Mouse (Mus musculus): ENCODE measurements at regions not wholly inside any gene's neighbourhood (a gene's known extent, or its start where the extent isn't known, plus 50 kb on each side); places are given as distances from the start of the nearest gene placed in this dataset.

DNA sequence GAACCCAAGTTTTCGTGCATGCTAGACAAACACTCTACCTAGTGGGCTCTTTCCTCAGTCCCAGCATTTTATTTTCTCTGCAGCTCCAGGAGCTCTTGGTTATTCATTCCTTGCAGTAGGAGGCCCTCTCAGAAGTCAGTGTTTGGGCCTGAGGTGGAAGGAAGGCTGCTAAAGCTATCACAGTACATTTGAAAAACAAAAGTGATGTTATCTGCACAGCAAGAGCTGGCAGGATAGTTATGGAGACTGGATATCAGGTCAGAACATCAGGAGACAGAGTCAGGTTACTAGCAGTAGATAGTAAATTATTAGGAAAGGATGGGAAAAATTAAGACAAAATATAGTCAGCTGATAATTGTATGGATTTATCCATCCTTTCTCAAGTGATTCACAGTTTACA is 152.2 kb downstream of the Mtx2 start:
- DNase-seq (ENCODE audit: low spot score), result no peak

DNA sequence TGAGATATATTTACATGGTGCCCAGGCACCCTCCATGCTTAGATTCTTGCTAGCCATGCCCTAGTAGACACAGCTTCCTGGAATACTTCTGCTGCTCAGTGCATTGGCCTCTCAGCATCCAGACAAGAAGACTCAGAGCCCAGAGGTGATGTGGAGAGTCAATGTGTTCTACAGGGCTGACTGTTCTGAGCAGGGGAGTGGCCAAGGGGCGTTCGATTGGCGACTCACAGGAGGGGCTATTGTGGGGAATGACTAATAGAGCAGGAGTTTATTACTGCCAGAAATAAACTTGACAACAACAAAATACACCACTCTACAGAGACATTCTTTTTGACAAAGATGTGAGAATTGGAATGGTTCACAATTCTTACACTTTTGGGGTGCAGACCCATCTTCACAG is 156.3 kb downstream of the Mtx2 start:
- DNase-seq (ENCODE audit: low spot score), result no peak

DNA sequence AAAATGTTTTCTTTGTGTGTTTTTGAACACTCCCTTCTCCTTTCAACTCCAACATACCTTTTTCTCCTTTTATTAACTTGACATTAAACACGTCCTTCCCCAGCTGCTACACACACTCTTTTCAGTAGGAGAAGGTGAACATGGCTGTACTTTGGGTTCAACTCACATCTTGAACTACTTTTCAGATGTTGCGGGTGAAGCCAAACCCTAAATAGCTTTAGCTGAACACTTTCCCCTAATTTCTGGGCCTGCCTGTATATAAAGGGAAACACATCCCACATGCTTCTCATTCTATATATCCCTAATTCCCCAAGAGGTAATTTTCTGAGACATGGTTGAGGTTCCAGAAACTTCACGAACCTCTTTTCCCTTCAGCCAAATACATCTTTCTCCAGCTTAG is 168.2 kb downstream of the Mtx2 start:
- no peak for DNase-seq (ENCODE audit: low spot score)

DNA sequence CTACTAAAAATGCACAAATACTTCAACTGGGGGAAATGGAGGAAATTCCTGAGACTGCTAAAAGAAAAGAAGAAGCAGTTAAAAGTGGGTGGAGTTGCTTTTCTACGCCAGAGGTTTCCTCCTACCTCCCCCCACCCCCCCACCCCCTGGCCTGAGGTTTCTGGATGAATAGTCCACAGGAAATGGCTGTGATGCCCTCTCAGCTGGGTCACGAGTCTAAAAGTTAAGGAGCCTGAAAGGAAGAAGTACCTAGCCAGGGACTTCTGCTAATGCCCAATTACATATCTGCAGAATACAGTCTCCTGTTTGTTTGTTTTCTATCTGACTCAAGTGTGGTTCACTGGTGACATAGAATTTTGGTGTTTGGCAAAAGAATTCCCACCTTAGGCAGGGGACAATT is 169.4 kb downstream of the Mtx2 start:
- no peak for DNase-seq (ENCODE audit: low spot score)

DNA sequence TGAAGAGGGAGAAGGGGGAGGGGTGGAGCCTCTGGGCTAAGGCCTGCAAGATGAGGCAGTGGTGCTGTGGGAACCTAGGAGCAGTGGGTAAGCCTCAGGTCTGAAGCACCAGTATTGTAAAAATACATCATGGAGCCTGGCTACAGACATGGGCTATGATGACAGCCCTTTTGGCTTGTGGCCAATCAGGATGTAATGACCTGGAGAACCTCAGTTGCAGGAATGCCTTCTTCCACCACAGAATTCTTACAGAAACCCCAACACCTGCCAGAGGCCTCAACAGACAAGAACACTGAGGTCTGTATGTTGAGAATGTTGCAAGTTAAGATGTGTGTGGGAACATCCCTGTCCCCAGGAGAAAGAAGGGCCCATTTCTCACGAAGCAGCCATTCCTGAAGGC is 172.1 kb downstream of the Mtx2 start:
- DNase-seq (ENCODE audit: low spot score), result no peak

DNA sequence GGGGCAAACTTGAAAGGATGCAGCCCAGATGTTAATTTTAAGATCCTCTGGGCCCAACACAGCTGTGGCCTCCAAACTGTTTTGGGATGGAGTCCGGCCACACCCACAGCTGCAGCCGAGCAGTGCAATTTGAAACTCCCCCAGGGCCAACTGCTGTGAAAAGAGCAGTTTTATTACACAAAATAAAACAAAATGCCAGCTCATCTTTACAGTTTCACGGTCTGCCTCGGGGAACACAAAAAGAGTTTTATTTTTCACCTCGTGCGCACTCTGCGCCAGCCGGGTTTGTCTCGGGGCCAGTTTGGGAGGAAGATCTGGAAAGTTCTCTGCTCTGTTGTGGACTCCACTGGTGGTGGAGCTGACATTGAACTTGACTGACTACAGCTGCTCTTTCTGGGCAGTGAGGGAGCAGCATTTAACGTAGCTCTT is 174.8 kb downstream of the Mtx2 start:
- DNase-seq (ENCODE audit: low spot score), result peak; percentile 9

DNA sequence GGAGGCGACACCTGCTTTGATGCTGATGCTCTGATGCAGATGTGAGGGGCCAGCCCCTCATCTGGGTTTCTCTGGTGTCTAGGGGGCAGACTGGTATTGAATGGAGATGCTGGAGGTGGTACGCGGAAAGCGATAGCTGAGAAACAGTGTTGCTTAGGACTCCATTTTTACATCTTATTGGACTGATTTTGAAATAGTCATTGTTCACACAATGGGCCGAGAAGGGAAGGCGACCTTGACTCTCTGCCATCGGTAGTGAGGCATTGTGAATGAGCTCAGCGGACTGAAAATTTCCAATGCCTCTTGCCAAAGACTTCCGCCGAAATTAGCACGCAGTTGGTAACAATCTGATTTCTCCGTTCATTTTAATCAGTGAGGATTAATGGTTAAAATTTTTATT is 177.0 kb downstream of the Mtx2 start:
- DNase-seq (ENCODE audit: low spot score), result no peak

DNA sequence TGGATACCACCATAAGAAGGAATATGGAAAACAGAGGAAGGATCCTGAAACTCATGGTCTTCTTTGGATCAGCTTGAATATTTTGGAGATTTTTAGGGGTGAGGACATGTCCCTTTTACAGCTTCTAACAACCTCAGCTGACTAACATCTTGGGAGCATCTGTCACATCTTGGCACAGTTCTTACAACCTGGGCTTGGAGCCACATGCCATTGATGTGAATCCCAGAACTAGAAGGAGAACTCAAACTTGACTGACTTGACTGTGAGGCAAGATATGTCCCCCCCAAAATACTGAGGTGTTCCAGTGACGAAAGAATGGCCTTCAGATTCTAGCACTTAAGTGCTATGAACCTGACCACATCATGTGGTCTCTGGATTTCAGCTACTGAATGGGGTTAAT is 182.5 kb downstream of the Mtx2 start:
- DNase-seq (ENCODE audit: low spot score), result no peak

DNA sequence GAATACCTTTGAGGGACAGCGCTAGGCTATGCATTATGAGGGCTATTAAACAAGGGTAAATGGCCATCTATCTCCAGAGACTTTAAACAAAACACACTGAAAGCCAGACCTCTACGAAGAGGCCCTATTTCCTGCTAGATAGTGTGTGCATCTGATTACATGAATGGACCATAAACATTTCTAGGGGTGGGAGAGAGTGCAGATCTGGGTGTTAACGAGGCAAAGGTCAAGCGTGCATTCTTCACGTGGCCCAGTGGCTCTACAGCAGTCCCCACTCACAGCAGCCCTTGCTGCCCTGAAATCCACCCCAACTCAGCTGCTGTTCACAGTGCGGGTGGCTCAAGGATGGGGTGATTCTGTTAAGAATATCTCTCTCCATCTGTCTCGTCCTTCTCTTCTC is 185.0 kb downstream of the Mtx2 start:
- DNase-seq (ENCODE audit: low spot score), result no peak

DNA sequence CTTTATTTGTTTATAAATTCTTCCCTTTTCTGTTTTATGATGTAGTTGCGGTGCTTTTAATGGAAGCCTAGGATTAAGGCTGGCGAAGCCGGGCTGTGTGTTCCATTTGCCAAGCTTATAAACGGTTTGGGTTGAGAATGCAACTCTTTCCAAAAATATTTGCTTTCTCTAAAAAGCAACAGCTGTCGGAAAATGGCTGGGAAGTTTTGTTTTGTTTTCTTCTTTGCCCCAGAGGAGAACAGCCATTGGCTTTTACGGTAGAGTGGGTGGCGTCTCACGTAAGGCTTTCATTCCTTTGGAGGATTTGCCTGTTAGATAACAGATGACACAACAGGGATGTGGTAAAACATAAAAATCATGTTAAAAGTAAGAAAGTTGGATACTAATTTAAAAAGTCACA is 186.4 kb downstream of the Mtx2 start:
- no peak for DNase-seq (ENCODE audit: low spot score)

DNA sequence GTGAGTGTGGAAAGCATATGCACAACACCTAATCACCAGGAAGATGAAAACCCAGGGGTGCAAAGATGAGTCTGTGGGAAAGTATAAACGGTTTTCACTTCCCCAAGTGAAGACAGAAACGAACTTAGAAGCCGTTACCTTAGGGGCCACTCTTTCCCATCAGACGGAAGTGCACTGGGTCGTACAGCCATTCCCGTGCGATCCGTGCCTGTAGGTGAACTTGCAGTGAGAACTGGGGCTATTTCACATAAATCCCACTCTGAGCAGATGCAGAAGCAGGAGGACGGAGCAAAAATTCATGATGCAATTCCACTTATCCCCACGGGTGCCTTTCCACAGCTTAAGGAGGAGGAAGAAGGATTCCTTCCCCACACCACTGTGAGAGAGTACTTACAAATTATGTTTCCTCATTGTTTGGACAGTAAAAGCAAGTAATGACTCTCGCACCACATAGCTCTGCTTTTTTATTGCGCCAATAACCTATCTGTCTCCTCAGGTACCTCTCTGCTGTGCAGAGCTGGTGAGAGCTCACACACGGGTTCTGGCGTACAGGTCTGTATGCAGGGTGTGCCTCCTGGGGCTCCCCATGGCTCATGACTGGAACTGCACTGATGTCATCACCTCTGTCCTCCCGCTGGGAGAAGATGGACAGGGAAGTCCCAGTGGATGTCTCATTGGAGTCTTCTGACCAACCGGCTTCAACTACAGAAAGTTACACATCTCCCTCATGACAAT is 189.6 kb downstream of the Mtx2 start:
- DNase-seq (ENCODE audit: low spot score), result no peak

DNA sequence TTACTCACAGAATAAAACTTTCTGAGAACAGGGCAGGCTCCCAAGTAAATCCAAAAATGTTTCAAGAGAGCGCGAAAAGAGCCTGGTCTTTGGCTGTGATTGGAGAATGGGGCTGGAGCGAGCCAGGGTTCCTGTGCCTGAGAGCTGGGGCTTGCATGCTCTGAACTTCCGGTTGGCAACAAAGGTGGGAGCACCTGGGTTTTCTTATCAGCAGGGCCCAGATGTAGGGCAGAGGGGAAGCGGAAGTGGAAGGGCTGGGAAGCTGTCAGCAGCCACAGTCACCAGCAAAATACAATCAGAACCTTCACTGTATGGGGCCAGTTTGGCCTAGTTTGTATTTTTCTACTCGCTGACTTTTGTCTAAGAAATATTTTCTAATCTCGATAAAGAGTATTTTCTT is 193.9 kb downstream of the Mtx2 start:
- DNase-seq (ENCODE audit: low spot score), result no peak

DNA sequence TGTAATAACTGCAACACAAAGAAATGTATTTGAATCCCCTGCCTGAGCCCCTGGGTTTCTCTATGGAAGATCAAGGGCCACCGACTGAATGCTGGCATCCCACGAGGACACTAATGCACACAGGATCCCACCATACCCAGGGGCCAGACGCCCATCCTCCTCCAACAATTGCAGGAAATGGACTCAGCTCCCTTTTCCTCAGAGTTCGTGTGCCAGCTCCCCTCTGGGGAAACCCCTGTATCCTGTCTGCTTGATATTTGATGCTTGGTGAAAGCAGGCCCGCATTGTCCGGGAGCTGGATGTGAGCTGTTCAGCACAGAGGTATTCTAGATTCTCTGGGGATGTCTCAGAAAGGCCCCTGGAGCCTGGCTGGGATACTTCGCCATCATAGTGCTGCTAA is 196.0 kb downstream of the Mtx2 start:
- DNase-seq (ENCODE audit: low spot score), result no peak

DNA sequence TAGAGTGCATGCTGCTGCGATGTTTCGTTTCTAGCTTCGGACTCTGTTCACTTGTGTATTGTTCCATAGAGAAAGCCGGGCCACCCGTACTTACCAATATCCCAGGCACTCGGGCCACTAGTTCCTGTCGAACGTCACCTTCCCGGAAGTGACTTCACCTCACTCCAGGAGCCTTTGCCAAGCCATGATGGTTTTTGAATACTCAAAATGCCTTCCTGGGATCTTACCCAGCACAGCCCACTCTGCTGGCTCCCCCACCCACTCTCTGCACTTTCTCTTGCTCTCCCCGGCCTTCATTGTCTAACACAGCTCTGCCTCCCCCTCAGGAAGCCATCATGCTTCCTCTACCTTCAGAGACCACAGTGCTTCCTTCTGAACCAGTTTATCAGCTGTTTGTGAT is 202.5 kb downstream of the Mtx2 start:
- DNase-seq (ENCODE audit: low spot score), result no peak

DNA sequence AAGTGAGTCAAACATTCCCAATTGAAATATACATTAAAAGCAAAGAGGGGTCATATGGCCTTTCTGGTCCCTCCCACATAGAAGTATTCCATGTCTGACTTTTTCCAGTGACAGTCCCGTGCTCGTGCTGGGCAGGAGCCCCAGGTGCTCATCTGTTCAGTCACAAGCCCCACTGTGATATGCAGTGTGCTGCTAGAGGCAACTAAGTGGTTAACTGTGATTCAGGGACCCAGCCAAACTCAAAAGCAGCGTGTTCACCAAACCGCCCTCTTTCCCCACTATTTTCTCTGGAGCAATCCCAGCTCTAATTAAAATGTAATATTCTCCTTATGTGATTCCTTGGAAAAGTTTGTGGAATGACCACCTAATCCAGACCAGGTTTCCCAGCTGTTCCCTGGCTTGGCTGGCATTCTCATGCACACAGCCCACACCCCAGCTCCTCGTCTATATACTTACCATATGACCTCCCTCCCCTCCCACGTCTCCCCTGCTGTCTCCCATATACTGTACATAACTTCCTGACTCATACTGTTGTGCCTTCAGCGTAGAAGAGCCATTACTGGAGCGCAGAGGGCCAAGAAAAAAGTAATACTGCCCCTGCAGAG is 203.6 kb downstream of the Mtx2 start:
- no peak for DNase-seq (ENCODE audit: low spot score)

DNA sequence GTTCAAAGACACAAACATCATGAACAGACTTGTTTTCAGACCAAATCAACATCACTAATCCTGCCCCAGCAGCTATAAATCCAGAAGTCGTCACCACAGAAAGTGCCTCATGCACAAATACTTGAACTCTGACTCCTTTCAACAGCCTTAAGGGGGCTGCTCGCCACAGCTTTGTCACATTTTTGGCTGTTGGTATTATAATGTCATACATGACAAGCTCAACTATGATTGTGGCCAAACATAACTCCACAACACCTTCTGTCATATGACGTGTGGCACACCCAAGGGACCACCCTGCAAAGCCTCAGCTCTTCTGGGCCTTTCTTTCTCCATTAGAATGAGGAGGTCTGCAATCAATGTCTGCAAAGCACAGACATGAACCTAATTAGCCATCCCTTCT is 209.1 kb downstream of the Mtx2 start:
- DNase-seq (ENCODE audit: low spot score), result no peak

DNA sequence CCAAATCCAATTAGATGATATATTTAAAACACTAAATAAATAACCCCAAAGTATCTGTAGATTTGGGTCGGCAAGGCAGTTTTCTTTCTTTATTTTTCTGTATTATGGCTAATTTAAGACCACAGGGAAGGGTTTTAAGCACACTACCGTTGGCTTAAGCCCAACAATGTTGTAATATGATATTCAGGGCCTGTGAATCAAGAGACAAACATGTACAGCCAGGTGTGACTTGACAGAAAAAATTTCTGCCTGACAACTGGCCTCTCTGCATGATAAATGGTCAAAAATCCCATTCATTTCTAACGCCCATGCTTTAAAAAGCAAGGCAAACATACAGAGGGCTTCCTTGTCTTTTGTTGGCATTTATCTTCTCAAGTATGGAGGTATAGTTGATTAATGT is 213.5 kb downstream of the Mtx2 start:
- DNase-seq (ENCODE audit: low spot score), result no peak

DNA sequence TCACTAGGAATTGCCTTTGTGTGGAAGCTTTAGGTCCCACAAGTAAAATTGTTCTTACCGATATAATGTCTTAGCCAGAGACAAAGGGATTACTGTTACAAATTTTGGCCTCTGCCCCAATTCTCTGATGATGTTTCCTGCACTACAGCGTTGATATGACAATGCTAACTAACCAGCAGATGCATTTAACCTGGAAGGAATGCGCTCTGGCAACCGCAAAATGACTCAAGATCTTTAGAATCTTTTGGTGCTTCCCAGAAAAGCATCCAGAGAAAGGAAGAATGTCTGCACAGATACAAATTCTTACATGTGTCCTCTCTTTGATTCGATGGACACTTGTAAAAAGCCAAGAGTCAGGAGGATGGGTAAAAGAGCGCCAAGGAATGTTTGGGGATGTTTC is 221.3 kb downstream of the Mtx2 start:
- no peak for DNase-seq (ENCODE audit: low spot score)

DNA sequence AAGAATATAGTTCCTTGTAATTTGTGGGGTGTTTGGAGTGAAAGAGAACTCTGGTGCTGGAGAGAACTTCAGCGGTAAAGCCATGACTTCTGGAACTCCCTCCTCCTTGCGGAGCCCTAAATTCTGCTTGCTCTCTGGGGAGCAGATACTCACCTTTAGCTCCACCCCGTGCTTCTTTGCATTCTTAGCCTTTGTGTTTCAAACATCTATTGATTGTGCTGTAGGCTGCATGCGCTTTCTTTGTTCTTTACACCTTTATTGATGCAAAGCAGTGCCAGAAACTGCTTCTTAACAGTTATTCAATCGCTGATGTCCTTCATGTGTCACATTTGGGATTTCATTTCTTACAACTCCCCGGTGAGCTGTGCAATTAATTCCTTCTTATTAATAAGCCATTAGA is 222.5 kb downstream of the Mtx2 start:
- no peak for DNase-seq (ENCODE audit: low spot score)

DNA sequence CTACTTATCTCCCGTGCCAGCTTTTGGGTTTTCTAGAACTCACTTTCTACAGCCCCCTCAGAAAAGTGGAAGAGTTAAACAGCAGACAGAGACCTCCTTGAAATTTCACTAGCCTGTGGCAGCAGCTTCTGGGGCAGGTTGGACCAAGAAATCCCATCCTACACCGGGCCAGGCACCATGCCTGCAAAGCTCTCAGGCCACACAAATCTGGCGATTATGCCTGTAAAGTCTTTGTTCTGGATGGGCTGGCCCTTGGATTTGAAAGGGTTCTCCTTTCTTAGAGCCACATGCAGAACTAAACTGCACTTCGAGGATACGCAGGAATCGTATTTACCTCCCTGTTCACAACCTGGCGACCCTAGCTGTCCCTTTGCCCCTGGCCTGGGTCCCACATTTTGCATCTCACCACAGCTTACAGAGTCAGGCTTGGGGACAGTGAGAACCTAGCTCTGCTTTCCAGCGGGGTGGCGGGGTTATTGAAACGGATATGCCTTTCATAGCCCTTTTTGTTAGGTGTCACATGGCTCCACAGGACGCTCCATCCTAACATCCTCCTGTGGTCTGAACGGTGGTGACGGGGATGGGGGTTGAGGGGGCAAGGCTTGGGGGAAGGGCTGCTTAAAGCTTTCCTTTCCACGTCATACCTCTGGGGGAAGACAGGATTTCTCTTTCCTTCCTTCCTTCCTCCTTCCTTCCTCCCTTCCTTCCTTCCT is 229.0 kb downstream of the Mtx2 start:
- DNase-seq (ENCODE audit: low spot score), result no peak

DNA sequence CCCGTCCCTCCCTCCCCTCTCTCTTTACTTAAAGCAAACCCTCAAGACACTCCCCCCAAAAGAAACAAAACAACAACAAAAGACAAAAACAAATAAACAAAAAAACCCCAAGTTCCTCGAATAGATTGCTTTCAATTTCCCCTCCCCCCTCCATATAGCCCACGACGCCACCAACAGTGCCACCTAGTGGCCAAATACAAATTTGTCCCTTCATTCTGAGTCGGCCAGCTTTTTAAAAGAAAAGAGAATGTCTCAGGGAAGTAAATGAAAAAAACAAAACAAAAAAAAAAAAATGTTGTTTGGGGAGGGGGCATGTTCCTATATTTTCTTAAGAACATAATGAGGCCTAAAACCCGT is 229.6 kb downstream of the Mtx2 start:
- peak; percentile 59 for DNase-seq (ENCODE audit: low spot score)

DNA sequence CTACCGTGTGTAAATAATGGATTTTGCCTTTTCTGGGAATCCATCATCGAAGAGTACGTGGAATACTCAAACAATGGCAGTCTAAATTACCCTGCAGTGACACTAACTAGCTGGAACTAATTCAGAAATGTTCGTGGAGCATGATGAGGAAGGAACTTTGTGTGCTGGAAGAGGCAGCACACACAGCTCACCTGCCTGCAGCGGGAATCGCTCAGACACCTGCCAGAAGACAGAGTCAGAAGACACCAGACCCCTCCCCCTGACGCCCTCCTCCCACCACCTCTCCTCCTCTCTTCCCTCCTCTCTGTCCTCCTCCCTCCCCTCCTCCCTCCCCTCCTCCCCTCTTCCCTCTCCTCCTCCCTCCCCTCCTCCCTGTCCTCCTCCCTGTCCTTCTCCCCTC is 235.4 kb downstream of the Mtx2 start:
- DNase-seq (ENCODE audit: low spot score), result no peak

DNA sequence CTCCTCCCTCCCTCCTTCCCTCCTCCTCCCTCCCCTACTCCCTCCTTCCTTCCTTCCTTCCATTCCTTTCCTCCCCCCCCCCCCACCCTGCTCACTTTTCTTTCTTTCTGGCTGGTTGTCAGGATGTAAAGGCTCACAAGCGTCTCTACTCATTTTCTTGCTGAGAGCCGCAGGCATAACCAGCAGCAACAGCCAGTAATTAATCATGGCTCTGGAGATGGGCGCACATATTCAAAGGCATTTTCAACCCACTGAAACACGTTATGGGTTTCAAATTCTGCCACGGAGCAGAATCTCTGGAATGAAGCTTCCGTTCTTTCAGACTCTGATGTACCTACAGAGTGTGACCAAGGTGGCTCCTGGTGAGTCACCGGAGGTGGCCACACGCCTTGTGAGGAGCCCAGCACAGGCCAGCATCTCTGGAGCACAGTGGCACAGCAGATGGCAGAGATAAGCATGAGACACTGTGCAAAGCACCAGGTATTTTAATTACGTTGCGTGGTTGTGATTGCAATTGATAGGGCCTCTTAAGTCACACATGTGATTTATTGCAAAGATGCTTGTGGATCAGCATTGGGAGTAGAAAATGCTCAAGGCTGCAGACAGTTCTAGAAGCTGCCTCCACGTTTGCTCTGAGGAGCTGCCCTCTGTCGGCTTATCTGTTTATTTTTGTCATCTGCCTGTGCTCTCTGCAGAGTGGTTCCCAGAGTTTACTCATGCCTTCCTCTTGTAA is 236.0 kb downstream of the Mtx2 start:
- DNase-seq (ENCODE audit: low spot score), result no peak
